Mouse (Mus musculus) skeletal muscle tissue, postnatal 0 days (tissue): Measurements from ENCODE around the gene Atp6ap2. TPM values are rescaled to one million over a fixed set of nuclear protein-coding genes. Genes with fewer than 3 reads are reported as not detected.

Experiments used
- polyA plus RNA-seq: library from polyadenylated mRNA; unstranded; fragments of >200 nt; fragmentation: Nextera tagmentation; extraction: Ambion mirVana; gene quantifications from 2 replicates; pipeline ENCODE4 v1.2.1, GENCODE M21; 2015

Atp6ap2 gene
- polyA plus RNA-seq = 26.4 and 31.7 TPM in 2 replicates

GRCm38 (mm10) chrX:12587192-12587957 lies at the start of gene Atp6ap2:
Gene Atp6ap2, plus strand, starts transcription at chrX:12587801.

Other genes starting within 250 kb of the Atp6ap2 start
- gene 1810030O07Rik, start 85.9 kb downstream of the Atp6ap2 start, polyA plus RNA-seq = 12.9 and 14.2 TPM in 2 replicates
- gene Med14, start 174.3 kb downstream of the Atp6ap2 start, polyA plus RNA-seq = 9.7 and 11.2 TPM in 2 replicates